Mouse (Mus musculus) T-cell, adult 2 months (primary cell): Measurements from ENCODE around the gene Mfsd4b3.
A peak's percentile ranks its signal among the peaks of the same experiment; 100 is the strongest.
"Not testable (repeated sequence)": the region's sequence is repeated elsewhere in the genome, so short reads cannot be mapped to it uniquely, and the experiment has no call there.

Source experiments
- DNase-seq: peaks from one replicate; pipeline ENCODE4 v3.0.0; 2022; ENCODE audit warnings: low spot score

The Mfsd4b3 gene

DNA sequence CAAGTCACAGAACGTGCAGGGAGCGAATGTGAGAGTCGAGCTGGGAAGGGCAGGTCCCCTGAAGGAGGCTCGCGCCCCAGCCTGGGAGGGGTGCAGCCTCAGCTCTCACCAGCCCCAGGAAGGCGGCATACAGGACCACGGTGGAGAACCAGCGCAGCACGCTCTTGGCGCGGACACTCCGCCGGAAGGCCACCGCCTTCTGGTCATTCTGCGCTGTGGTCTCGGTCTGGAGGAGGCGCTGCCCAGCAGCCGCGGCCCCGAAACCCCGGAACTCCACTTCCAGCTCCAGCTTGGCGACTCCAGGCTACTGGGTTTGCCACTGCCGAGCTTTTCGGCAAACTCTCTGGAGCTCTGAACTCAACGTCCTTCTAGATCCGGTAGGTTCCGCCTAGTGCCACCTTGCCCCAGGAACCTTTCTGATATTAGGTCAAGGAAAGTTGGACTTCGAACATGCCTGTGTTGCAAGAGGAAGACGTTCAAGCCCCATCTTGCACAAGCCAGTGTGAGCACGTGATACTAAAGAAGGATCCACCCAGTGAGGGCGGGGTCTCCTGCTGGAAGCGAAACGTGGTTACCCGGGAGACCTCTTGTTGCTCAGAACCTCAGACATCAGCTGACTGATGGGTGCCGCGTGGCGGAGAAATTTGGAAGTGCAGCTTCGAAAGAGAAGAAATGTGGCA is at the start of gene Mfsd4b3:
Mfsd4b3 (minus strand) TSS at position 393 of the 680 bp plus-strand sequence.
- peak; percentile 95 for DNase-seq

DNA sequence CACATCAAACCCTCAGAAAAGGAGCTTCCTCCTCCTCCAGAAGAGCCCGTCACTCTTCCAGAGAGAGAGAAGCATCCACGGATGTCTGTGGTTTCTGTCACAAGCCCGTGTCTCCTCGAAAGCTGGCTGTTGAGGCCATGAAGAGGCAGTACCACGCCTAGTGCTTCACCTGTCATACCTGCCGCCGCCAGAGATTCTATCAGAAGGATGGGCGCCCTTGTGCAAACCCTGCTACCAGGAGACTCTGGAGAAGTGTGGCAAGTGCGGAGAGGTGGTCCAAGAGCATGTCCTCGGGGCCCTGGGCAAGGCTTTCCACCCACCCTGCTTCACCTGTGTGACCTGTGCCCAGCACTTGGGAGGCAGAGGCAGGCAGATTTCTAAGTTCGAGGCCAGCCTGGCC is 49.6 kb upstream of the Mfsd4b3 start:
- DNase-seq: no peak

DNA sequence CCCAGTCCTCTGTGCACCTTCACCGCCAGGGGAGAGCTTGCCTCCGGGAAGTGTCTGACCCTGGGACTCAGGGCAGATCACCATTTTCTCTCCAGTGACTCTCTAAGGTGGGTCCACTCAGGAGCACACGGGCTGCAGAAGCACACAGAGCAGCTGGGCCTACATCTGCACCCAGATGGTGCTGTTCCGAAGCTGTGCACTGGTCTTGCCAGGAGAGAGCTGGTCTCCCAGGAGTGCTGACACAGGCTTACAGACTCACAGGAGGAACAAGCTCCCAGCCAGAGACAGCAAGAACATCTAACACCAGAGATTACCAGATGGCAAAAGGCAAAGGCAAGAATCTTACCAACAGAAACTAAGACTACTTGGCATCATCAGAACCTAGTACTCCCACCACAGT is 48.9 kb upstream of the Mfsd4b3 start:
- DNase-seq: not testable (repeated sequence)

DNA sequence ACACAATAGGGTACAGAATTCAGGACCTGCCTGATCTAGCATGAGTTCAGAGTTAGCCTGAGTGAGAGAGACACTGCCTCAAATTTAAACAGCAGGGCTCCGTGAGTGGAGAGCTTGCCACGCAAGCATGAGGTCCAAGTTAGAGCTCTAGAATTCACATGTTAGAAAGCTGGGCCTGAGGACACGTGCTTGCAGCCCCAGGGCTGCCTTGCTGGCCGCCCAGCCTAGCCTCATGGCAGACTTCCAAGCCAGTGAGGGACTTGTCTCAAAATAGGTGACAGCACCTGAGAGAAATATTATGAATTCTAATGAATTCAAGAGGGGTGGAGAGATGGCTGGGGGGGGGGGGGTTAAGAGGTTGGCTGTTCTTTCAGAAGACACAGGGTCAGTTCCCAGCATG is 48.0 kb upstream of the Mfsd4b3 start:
- no peak for DNase-seq

DNA sequence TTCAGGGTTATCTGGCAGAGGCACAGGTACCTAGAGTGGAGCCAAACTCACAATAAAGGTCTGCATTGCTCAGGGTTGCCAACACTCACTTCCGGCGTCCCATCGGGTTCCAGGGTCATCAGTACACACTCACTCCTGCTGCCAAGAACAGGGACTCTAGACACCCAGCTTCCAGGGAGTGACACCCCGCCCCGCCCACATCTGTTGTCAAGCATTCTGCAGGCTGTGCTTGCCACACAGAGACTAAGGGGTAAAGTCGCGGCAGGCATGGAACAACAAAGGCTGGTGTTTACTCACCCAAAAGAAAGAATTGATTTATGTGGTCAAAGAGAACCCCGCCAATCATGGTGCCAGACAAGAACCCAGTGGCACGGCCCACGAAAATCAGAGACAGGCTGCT is 47.0 kb upstream of the Mfsd4b3 start:
- DNase-seq: peak; percentile 39

DNA sequence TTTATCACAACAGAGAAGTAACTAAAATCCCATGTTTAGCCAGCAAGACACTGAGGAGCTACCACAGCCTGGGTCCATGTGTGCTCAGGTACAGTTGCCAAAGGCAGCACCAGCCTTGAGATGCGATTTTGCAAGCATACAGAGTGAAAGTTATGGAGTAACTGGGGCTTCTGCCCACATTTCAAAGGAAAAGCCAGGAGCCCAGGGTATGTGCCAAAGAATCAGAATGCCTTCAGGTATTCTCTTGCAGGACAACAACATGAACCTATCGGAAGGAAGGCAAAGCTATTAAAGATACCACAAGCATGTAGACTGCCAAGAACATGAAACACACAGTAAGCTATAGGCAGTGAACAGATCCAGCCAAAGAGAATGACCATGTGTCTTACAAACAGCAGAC is 40.8 kb upstream of the Mfsd4b3 start:
- no peak for DNase-seq

DNA sequence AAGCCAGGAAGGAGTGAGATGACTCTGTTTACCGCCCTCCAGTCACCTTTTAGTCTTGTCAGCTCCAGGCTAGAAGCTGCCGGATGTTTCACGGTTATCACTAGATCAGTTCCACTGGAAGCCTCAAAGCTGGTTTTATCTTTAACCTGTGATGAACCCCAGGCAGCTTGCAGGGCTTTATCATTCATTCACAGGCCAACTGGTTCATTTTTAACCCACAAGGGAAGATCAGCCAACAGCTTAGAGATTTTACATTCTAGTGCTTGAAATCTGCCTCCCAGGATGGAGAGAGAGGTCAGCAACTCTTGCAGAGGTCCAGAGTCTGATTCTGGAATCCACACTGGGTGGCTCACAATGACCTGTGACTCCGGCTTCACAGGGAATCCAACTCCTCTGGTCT is 31.2 kb upstream of the Mfsd4b3 start:
- DNase-seq: peak; percentile 57

DNA sequence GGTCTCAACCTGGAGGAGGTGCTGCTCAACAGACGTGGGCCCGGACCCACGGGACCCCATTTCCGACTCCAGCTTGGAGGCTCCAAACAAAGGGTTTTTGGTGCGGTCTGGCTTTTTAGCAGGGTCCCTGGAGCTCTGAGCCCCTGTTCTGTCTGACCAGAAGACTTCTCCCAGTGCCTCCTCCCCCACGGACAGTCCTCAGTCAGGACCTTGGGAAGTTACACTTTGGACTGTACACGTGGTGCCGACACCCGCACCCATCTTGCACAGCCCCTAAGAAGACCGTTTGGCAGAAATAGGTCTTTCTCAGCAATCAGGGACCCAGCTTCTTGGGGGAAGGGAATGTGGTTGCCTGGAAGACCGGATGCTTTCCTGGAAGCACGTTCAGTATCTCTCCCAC is 26.5 kb upstream of the Mfsd4b3 start, which contains the start of gene Mfsd4b5:
Mfsd4b5 (minus strand) TSS at position 181 of the 400 bp plus-strand sequence.
- no peak for DNase-seq

DNA sequence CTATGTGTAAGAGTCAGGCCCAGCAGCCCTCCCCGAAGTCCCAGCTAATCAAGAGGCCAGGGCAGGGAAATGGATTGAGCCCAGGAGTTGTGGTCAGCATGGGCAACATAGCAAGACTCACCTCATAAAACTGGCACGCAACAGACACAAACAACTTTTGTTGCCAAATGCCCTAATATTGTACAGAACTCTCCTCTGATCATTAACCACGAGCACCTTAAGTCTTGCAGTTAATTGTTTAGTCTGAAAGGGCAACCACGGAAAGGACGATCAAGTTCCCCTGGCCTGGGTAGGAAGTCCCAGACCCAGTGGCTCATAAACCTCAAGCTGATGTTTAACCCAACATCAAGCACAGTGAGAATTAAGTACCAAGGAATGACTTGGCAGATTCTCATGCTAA is 22.7 kb upstream of the Mfsd4b3 start:
- no peak for DNase-seq

DNA sequence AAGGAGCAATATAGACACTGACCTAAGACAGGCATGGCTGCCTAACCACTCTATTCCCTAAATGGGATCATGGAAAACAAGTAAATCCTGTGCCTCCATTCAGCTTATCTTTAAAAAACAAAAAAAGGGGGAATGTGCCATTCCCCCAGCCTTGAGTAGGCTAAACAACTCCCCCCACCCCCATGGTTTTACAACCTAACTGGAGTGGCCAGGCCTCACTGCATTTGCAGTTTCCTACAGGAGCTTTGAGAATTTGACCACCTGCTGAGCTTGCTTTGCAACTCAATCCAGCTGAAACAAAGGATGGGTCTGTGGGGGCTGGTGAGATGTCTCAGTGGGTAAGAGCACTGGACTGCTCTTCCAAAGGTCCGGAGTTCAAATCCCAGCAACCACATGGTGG is 18.3 kb upstream of the Mfsd4b3 start:
- DNase-seq: no peak

DNA sequence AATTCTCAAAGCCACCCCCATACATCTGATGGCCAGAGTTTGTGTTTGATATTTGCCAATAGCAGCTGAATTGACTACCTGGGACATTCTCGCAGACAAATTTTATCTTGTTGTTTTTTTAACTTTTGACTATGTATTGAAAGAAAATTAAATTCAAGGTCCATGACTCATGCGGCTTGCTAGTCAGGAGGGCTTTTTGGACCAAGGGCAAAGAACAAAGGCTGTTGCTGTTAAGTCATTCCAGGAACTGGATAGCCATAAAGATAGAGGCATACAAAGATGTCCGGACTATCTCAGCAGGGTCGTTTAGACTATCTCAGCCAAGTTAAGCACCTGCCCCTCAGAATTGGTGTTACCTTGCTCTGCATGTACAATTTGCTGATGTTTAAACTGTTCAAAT is 17.4 kb upstream of the Mfsd4b3 start:
- no peak for DNase-seq

DNA sequence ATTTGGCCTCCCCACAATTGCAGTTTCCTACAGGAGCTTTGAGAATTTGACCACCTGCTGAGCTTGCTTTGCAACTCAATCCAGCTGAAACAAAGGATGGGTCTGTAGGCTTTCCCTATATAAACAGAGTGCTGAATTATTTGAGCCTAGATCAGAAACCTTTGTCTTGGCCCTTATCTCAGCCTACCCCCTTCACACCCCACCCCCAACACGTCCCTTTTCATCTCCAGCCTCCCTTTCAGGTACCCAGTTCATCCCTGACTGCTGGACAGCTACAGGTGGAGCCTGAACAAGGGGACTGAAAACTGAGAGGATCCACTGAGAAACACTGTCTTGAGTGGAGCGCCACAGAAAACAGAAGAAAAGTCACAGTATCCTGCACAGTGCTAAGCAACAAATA is 15.8 kb upstream of the Mfsd4b3 start:
- DNase-seq: no peak

DNA sequence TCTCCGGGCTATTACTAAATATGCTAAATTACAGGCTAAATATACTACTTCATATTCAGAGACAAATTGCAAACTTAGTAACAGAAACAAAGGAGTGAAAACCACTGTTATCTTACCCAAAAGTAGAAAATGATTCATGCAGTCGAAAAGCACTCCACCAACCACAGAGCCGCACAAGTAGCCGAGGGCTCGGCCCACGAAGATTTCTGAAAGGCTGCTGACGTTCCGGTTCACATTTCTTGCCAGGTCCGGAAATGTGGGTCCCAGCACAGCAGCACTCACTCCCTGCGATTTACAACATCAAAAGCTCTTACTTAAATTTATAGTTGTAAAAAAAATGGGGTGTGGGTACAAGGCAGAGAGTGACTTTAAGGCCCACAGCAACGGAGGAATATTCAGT is 15.0 kb upstream of the Mfsd4b3 start:
- peak; percentile 5 for DNase-seq

DNA sequence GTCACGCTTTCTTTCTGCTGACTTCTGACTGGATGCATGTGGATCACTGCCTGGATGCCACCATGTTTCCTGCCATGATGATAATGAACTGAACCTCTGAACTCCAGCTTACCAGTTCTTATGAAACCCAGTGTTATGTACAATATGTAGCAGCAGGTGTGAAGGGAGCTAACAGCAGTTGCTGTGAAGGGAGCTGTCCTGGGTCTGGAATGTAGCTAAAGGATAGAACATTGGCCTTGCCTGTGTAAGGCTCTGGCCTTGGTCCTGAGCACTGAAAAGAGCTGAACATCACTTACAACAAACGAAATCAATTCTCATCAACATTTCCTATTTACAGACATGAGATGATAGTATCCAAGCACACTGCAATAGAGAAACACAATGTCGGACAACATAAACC is 7.6 kb upstream of the Mfsd4b3 start:
- DNase-seq: no peak

DNA sequence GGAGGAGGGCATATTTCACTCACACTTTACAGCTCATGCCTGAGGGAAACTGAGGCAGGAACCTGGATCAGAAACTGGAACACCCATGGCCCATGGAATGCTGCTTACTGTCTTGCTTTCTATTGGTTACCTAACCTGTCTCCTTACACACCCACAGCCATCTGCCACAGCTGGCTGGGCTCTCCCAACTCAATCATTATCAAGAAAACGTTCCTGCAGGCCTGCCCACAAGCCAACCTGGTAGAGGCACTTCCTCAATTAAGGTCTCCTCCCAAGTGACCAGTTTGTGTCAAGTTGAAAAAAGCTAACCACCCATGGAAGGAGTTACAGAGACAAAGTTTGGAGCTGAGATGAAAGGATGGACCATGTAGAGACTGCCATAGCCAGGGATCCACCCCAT is 2.0 kb upstream of the Mfsd4b3 start:
- no peak for DNase-seq

DNA sequence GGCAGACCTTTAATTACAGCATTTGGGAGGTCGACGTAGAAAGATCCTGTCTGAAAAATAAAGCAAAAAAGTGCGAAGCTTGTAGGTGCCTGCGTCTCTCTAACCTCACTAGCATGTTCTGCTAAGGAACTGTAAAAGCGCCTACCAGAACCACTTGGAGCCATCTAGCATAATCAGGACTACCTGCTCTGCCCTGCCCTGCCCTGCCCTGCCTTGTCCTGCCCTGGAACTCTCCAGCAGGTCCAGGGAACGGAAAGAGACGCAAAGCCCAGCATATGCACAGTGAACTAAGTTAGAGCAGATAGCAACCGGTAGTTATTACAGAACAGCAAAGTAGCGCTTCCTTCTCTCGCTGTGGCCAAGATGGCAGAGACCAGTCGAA is 479 bp upstream of the Mfsd4b3 start:
- no peak for DNase-seq

DNA sequence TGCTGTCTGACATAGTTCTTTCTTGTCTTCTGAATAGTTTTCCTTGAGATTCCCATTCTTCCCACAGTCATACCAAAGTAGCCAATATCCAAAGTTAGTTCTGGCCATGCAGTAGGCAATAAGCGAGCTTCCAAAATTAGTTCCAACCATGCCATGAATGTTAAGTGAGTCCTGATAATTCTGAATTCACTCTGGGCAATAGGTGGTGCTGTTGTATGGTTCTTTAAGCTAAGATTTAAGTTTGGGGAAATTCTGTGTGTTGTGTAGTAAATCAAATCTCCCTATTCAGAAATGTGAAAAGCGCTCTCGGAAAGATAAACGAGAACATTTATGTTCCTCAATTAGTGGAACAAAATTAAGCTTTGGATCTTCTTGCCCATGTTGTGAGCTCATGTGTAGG is 1.7 kb downstream of the Mfsd4b3 start:
- DNase-seq: no peak

DNA sequence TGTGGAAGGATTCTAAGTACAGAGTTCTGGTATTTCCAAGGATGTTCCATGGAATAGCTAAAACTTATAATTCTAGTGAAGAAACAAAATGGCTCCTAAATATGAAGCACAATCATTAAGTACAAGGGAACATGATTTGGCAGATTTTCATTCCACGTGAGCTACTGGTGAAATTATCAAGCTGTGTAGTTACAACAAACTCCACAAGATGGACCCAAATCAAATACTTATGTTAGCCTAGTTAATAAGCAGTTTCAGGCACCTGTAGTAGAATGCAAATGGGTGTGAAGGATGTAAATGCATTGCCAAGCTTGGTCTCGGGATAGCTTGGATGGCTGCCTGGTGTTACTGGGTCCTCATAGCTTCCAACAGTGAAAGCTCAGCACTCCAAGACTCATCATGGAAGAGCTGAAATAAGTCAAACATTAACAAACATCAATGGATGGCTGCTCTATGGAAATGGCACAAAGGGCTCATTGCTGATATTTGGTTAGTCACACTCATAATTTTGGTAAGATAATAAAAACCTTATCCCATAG is 3.5 kb downstream of the Mfsd4b3 start:
- no peak for DNase-seq

DNA sequence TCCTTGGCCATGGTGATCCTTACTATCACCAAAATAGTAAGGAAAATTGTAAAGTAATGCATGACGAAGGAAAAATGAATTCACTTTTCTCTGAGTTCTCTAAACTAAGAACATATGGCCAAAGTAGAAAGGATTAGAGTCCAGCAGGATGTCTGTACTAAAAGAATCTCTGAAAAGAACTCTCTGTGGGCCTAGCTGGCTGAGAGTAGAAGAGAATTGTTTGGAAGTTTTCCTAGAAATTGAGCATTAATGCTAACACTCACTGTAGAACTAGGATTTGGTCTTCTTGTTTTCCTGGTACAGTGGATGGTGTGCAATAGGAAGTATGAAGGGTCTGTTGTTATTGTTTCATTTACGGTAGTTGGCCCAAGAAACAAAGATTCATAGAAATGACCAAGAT is 4.8 kb downstream of the Mfsd4b3 start:
- DNase-seq: no peak

DNA sequence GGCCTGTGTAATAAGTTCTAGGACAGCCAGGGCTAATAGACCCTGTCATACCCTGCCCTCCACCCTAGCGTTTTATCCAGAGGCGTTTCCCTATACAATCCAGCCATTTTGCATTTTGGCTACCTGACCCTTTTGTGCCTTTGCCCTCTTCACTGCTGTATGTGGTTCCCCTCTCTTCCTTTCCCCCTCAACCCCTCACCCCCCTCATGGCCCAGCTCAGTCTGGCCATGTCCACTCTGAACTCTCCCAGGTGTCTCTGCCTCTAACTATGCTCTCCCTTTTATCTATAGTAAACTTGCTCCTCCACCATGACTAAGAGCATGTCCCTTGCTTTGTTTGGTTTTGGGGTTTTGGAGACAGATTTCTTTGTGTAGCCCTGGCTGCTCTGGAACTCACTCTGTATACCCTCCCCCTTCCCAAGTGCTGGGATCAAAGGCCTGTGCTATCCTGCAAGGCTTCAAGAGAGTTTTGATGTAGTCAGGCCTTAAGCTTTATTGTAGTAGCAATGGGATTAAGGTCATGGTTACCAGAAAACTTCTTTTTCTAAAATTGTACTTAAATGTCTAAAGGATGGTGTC is 10.5 kb downstream of the Mfsd4b3 start:
- DNase-seq: no peak

DNA sequence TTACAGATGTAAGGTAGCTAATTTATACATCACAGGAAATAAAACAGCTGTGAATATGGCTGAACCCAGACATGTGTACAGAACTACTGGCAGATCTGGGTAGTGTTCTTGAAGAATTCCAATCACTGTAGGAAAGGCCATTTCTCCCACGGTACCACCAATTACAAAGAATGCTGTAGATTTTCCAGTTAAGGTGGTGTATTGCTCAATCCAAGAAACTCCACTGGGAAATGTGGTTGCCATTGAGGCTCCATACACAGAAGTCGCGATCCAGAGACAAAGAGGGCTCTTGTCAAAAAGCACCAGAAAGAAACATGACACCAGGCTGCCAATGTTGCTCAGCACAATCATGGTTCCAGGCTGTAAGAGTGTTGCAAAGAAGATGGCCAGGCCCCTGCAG is 12.8 kb downstream of the Mfsd4b3 start:
- DNase-seq: not testable (repeated sequence)

DNA sequence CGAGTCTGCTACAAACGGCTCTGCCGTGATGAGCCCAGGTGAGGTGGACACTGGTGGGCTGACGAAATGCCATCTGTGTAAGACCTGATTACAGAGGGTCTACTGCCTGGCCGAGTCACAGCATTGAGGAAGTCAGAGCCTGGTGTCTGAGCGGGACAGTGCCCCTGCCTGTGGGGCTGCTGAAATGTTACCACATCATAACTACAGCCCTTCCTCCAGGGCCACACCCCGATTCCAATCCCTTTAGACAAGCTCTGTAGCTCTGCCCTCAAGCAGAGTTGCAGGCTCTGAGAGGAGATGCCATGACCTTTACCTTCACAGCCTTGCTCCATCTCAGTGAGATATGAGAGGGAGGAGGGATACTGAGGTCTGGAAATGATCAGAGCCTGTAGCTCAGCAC is 23.4 kb downstream of the Mfsd4b3 start:
- no peak for DNase-seq

DNA sequence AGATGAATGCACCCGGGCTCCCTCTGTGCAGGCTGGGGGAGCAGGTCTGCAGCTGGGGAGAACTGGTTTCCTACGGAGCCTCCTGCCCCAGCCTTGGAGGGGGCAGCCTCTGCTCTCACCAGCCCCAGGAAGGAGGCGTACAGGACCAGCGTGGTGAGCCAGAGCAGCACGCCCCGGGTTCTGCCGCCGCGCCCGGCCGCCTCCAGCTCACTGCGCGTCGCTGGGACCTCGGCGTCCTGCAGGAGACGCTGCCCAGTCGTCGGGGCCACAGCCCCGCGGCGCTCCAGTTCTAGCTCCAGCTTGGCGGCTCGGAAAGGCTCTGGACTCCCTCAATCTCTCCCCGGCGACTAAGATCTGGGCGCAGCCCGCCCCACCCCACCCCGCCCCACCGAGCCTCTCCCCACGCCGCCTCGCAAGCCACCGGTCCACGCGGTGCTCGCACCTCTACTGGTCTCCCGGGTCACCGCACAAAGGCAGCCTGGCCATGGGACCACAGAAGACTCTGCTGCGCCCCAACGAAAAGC is 33.3 kb downstream of the Mfsd4b3 start, which contains the start of gene Mfsd4b2:
Mfsd4b2 (minus strand) TSS at position 308 of the 524 bp plus-strand sequence.
- no peak for DNase-seq

DNA sequence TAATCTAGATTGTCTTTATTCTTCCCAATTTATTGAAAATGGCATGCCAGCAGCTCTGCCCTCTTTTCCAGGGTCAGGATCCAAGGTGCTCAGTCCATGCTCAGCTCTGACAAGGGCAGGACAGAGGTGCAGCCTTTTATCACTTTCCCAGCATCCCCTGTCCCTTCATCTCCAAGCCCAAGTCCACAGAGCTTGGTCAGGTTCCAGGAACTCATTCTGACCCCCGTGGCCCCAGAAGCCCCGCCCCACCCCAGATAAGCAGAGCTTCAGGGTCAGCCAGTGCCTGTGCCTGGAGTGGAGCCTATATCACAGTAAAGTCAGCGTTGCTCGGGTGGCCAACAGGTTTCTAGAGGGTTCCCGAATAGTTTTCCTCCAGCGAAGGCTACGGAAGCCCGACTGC is 35.4 kb downstream of the Mfsd4b3 start:
- not testable (repeated sequence) for DNase-seq
